Mouse (Mus musculus): ENCODE measurements around the gene Gm20937. TPM values are rescaled to one million over a fixed set of nuclear protein-coding genes. Genes with fewer than 3 reads are reported as not detected.
"Not testable (repeated sequence)": the region's sequence is repeated elsewhere in the genome, so short reads cannot be mapped to it uniquely, and the experiment has no call there.

Gene Gm20937
- polyA plus RNA-seq (2016; fragmentation: Nextera tagmentation; extraction: Ambion mirVana), result not detected in 2 replicates

DNA sequence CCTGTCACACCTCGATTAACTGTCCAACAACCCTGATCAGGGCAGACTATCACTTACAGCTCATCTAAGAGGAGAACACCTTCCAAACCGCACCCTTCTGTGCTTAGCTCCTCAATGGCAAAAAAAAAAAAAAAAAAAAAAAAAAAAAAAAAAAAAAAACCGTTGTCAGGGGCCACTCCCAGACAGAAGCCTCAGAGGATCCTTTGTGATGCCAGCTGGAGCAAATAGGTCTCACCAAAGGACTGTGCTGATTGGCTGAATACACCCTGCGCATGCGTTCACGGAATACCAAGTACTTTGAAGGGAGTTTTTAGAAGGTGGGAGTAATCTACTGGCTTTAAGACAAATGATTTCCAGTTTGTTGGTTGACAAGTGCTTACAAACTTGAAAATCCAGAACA, at the start of gene Gm20937:
Gene Gm20937, minus strand, starts transcription at position 101 of the 400 bp plus-strand sequence.
- ATAC-seq (ENCODE audit: insufficient number of reproducible peaks, low FRiP score); H3K27me3 ChIP-seq (replicated peaks); H3K9me3 ChIP-seq (replicated peaks); H3K4me3 ChIP-seq; H3K9ac ChIP-seq; H3K27ac ChIP-seq (ENCODE audit: poor library complexity, severe bottlenecking); H3K36me3 ChIP-seq; H3K4me2 ChIP-seq; H3K4me1 ChIP-seq (replicated peaks): not testable (repeated sequence)
- WGBS, result no CpG with 5 or more reads among the region's 6 CpGs

Other genes with a start within 250 kb of the Gm20937 start
- not detected in 2 replicates for gene Gm20816, start 243.1 kb upstream of the Gm20937 start, polyA plus RNA-seq (2016; fragmentation: Nextera tagmentation; extraction: Ambion mirVana)

All from heart, embryonic 12.5 days (tissue).